Mouse (Mus musculus): ENCODE results near the gene Bckdha.
A peak's percentile ranks its signal among the peaks of the same experiment; 100 is the strongest.

Bckdha gene

GRCm38 (mm10) chr7:25645074-25645473, 13.7 kb downstream of the Bckdha start:
- peak; percentile 41 for DNase-seq (ENCODE audit: low read depth, low spot score)

GRCm38 (mm10) chr7:25644631-25645030, 14.2 kb downstream of the Bckdha start:
- peak; percentile 72 for DNase-seq (ENCODE audit: low read depth, low spot score)

GRCm38 (mm10) chr7:25644136-25644535, 14.6 kb downstream of the Bckdha start:
- no peak for DNase-seq (ENCODE audit: low read depth, low spot score)

- DNase-seq (ENCODE audit: low read depth, low spot score) = no peak
These were observed 19.0 kb downstream of the Bckdha start for GRCm38 (mm10) chr7:25639754-25640153.

GRCm38 (mm10) chr7:25637099-25637498, 21.7 kb downstream of the Bckdha start:
- no peak for DNase-seq (ENCODE audit: low read depth, low spot score)

GRCm38 (mm10) chr7:25636373-25636772, 22.4 kb downstream of the Bckdha start:
- no peak for DNase-seq (ENCODE audit: low read depth, low spot score)

GRCm38 (mm10) chr7:25632679-25633078, 26.1 kb downstream of the Bckdha start:
- DNase-seq (ENCODE audit: low read depth, low spot score) = no peak

- DNase-seq (ENCODE audit: low read depth, low spot score) = no peak
These were observed 30.5 kb downstream of the Bckdha start for GRCm38 (mm10) chr7:25628323-25628620.

- DNase-seq (ENCODE audit: low read depth, low spot score) = no peak
These were observed 31.1 kb downstream of the Bckdha start for GRCm38 (mm10) chr7:25627431-25628322.

- DNase-seq (ENCODE audit: low read depth, low spot score) = no peak
These were observed 32.0 kb downstream of the Bckdha start, which contains the start of gene B3gnt8 for GRCm38 (mm10) chr7:25626509-25627430. Gene B3gnt8 (plus strand): TSS chr7:25626654.

GRCm38 (mm10) chr7:25625594-25626250, 33.1 kb downstream of the Bckdha start:
- DNase-seq (ENCODE audit: low read depth, low spot score) = no peak

GRCm38 (mm10) chr7:25624851-25625250, 33.9 kb downstream of the Bckdha start:
- DNase-seq (ENCODE audit: low read depth, low spot score) = no peak

- no peak for DNase-seq (ENCODE audit: low read depth, low spot score)
These were observed 34.9 kb downstream of the Bckdha start for GRCm38 (mm10) chr7:25623857-25624370.

- no peak for DNase-seq (ENCODE audit: low read depth, low spot score)
These were observed 38.0 kb downstream of the Bckdha start for GRCm38 (mm10) chr7:25620751-25621150.

GRCm38 (mm10) chr7:25620101-25620500, 38.7 kb downstream of the Bckdha start:
- no peak for DNase-seq (ENCODE audit: low read depth, low spot score)

GRCm38 (mm10) chr7:25619722-25619991, 39.1 kb downstream of the Bckdha start:
- DNase-seq (ENCODE audit: low read depth, low spot score) = no peak

GRCm38 (mm10) chr7:25618865-25619721, 39.7 kb downstream of the Bckdha start, which contains the start of gene Dmac2:
Gene Dmac2 (plus strand): TSS chr7:25619414.
- DNase-seq (ENCODE audit: low read depth, low spot score) = peak; percentile 86

- no peak for DNase-seq (ENCODE audit: low read depth, low spot score)
These were observed 41.2 kb downstream of the Bckdha start for GRCm38 (mm10) chr7:25617376-25618160.

GRCm38 (mm10) chr7:25615706-25616011, 43.1 kb downstream of the Bckdha start, which contains the start of gene Erich4:
Gene Erich4 (minus strand): TSS chr7:25615892.
- no peak for DNase-seq (ENCODE audit: low read depth, low spot score)

All from retina, adult 2 months (tissue).